Mouse (Mus musculus) urinary bladder, postnatal 0 days (tissue): ENCODE results near the gene Fxr1. TPM values are rescaled to one million over a fixed set of nuclear protein-coding genes. Genes with fewer than 3 reads are reported as not detected.

Experiments
- polyA plus RNA-seq: library from polyadenylated mRNA; unstranded; fragments of >200 nt; fragmentation: Nextera tagmentation; extraction: Ambion mirVana; gene quantifications from 2 replicates; pipeline ENCODE4 v1.2.1, GENCODE M21; 2015

Fxr1 gene
- 29.5 and 39.1 TPM in 2 replicates for polyA plus RNA-seq

GRCm38 (mm10) chr3:34019540-34020381 lies at the start of gene Fxr1:
Gene Fxr1 (plus strand): TSS chr3:34019943.

GRCm38 (mm10) chr3:34080900-34081662 lies 61.3 kb downstream of the Fxr1 start, which contains the start of gene Dnajc19:
Gene Dnajc19 (minus strand): TSS chr3:34081321.

Other genes with a start within 250 kb of the Fxr1 start
- 36.2 and 37.7 TPM in 2 replicates for gene Ttc14, start 220.1 kb upstream of the Fxr1 start, polyA plus RNA-seq
- gene Ccdc39, start 175.6 kb upstream of the Fxr1 start, polyA plus RNA-seq = 0.28 and 0.45 TPM in 2 replicates
- gene Dnajc19, start 61.4 kb downstream of the Fxr1 start, polyA plus RNA-seq = 162 and 172 TPM in 2 replicates